Comparison of ENCODE assay signal across 15 mouse cellular contexts in the genomic region with DNA sequence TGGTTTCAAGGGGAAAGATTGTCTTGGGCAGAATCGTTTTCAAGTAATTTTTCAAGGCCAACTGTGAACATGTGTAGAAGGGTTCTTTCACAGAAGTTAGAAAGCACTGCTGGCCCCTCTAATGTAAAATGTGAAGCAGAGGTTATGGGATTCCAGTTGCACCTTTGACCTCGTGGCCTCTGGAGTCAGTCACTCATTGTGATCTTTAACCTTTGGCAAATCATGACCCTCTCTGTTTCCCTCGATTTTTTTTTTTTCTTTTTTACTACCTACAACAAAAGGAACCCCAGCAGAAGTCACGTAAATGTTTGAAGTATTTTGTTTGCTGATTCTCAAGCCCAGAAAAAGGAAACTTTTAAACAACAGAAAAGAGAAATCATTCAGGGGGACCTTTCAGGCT.
A peak's percentile ranks its signal among the peaks of the same experiment; 100 is the strongest.
DNase-seq lines count a peak whose midpoint lies in the region; ATAC-seq and TF ChIP-seq lines count a peak whose summit lies in the region.
"Had no signal": no experiment of that assay in that cellular context is flagged by ENCODE, and none has a peak within 500 bp of the region (broad histone marks: within the 10 kb centered on the region; RNA-seq: fewer than 3 reads in every experiment).

No protein-coding gene starts in this region.

- peak; percentile 12 for DNase-seq in kidney, adult 9 months
- no peak for DNase-seq in kidney, postnatal 4 days
- DNase-seq in testis, postnatal 10 days (ENCODE audit: low spot score), result no peak
- DNase-seq in limb, embryonic 11.5 days (ENCODE audit: low spot score), result peak; percentile 46
- peak; percentile 72 for DNase-seq in yolk sac, embryonic 10.5 days (ENCODE audit: low spot score)
- DNase-seq in left cerebral cortex, adult 9 months (ENCODE audit: low spot score in 2 of 2), result no peak
- DNase-seq: cerebellum, postnatal 25 days; forebrain, postnatal 0 days; gastrocnemius, postnatal 36 days; heart, postnatal 10 days; thymus, postnatal 36 days had no signal

- no peak for TF ChIP-seq CTCF in testis, adult 2 months (IDR thresholded peaks at IDR 0.05; ENCODE audit: control insufficient read depth, insufficient read depth, insufficient replicate concordance, low read depth, low read length)

- peaks cover 4% of the 10 kb centered on the region for H3K4me1 ChIP-seq in testis, adult 2 months (ENCODE audit: control insufficient read depth, insufficient read depth, low read length)
- peaks cover 4% of the 10 kb centered on the region for H3K4me1 ChIP-seq in limb, embryonic 11.5 days (ENCODE audit: control insufficient read depth, insufficient read depth, low read length)

- WGBS in limb, embryonic 11.5 days, result 2% methylated on average over 4 of the region's 4 CpGs

- no peak overlapping the region for H3K9ac ChIP-seq in limb, embryonic 11.5 days (ENCODE audit: low read length)
- H3K9ac ChIP-seq: forebrain, postnatal 0 days; stomach, embryonic 15.5 days had no signal

- H3K9me3 ChIP-seq in limb, embryonic 11.5 days (ENCODE audit: control insufficient read depth, low read length), result no peaks in the 10 kb centered on the region
- H3K9me3 ChIP-seq: stomach, embryonic 15.5 days had no signal

- peak overlapping the region; percentile 1; the same call in 1 of the 2 replicates for H3K27ac ChIP-seq in testis, adult 2 months (ENCODE audit: control insufficient read depth, insufficient read depth, low read depth, low read length)
- H3K27ac ChIP-seq in limb, embryonic 11.5 days (replicated peaks; ENCODE audit: low read depth, low read length), result no peak overlapping the region; the same call in 1 of the 2 replicates
- H3K27ac ChIP-seq: layer of hippocampus, adult 2 months; stomach, embryonic 15.5 days had no signal

- H3K27me3 ChIP-seq in testis, adult 2 months (ENCODE audit: control insufficient read depth, insufficient read depth, low read length), result no peaks in the 10 kb centered on the region
- no peaks in the 10 kb centered on the region for H3K27me3 ChIP-seq in limb, embryonic 11.5 days (ENCODE audit: control insufficient read depth, insufficient read depth, low read length)
- H3K27me3 ChIP-seq: stomach, embryonic 15.5 days had no signal

- H3K36me3 ChIP-seq in testis, adult 2 months (ENCODE audit: control insufficient read depth, insufficient read depth, low read length), result no peaks in the 10 kb centered on the region
- no peaks in the 10 kb centered on the region for H3K36me3 ChIP-seq in limb, embryonic 11.5 days (ENCODE audit: control insufficient read depth, insufficient read depth, low read length)
- H3K36me3 ChIP-seq: stomach, embryonic 15.5 days had no signal

- no peak for ATAC-seq in limb, embryonic 11.5 days (ENCODE audit: insufficient number of reproducible peaks, low FRiP score, low TSS enrichment, low read depth)
- no peak for ATAC-seq in CD4-positive, CD25-positive, alpha-beta regulatory T cell, adult 4 months
- ATAC-seq: forebrain, postnatal 0 days had no signal

- TF ChIP-seq POLR2A in testis, adult 2 months (IDR thresholded peaks at IDR 0.05; ENCODE audit: control insufficient read depth, low read depth, low read length), result no peak

- no peak overlapping the region for H3K4me3 ChIP-seq in testis, adult 2 months (ENCODE audit: control insufficient read depth, low read depth, low read length)
- no peak overlapping the region for H3K4me3 ChIP-seq in limb, embryonic 11.5 days (ENCODE audit: low read depth, low read length)
- H3K4me3 ChIP-seq: layer of hippocampus, adult 2 months; stomach, embryonic 15.5 days had no signal

- no peak overlapping the region for H3K4me2 ChIP-seq in limb, embryonic 11.5 days (ENCODE audit: low read depth, severe bottlenecking)
- H3K4me2 ChIP-seq: stomach, embryonic 15.5 days had no signal

Comparison
In these comparisons a context has a peak if more than half of its experiments do, and no peak if none do; other contexts are left out.
1. DNase-seq: peak in kidney, adult 9 months (single experiment), limb, embryonic 11.5 days (single experiment) and yolk sac, embryonic 10.5 days (single experiment); none in kidney, postnatal 4 days (0 of 2), testis, postnatal 10 days (single experiment) and left cerebral cortex, adult 9 months (0 of 2).